Mouse (Mus musculus) kidney, adult 2 months (tissue): ENCODE results near the gene Sel1l.

Experiments used
- CTCF ChIP-seq: fragments of 200-500 bp; conservative IDR thresholded peaks from 2 replicates; pipeline ENCODE4 v1.5.1; 2011; ENCODE audit warnings: low read depth, mild to moderate bottlenecking, control low read depth, low read length, moderate library complexity, mixed read lengths; ENCODE audit not compliant: insufficient read depth, insufficient read length
- POLR2A ChIP-seq: fragments of 200-500 bp; IDR thresholded peaks from one replicate; pipeline ENCODE4 v1.6.1; 2011; ENCODE audit warnings: low read depth, low read length, control low read depth

DNA sequence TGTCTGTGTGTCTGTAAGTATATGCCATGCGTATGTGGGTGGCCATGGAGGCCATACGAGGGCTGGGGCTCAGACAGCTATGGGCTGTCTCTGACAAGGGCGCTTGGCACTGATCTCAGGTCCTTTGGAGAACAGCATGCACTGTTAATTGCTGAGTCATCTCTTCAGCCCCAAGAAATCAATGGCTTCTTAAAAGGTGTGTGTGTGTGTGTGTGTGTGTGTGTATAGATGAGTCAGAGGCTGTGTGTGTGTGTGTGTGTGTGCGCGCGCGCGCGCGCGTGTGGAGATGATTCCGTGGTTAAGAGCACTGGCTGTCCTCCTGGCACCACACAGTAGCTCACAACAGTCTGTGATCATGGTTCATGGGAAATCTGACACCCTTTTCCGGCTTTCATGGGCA lies 5.1 kb downstream of the Sel1l start:
- TF ChIP-seq CTCF (no peak), POLR2A (no peak)
